Mouse (Mus musculus) spleen, postnatal 14 days (tissue): Measurements from ENCODE around the gene D430041D05Rik.
A peak's percentile ranks its signal among the peaks of the same experiment; 100 is the strongest.

ENCODE experiments used
- DNase-seq, 2 experiments: peaks; one replicate each; pipeline ENCODE4 v3.0.0; 2021 to 2022; ENCODE audit warnings: low spot score in 2 of 2

D430041D05Rik gene

DNA sequence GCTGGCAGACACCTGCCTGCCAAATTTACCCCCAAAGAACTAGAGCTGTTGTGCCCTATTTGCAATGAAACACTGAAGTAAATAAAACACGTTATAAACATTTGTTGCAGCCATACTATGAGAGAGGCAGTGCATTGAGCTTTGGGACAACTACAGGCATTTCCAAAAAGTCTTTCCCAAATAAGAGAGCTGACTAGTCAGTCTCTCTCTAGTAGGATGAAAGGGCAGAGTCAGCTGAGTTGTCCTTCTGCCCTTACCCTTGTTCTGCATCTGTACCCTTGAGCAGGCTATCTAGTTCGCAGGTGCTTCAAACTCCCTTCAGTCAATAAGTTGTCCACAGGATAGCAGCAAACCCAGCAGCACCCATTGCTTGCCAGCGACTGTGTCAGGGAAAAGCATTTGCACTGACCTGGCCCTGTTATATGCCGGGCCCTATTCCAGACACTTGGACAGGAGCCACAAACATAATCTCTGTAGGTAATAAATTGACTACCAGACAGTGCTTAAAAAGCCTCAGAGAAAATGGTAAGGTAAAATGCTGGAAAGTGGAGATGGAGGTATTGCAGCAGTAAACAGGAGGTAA is at the start of gene D430041D05Rik:
D430041D05Rik (minus strand) TSS at position 51 of the 583 bp plus-strand sequence.
- DNase-seq: no peak

DNA sequence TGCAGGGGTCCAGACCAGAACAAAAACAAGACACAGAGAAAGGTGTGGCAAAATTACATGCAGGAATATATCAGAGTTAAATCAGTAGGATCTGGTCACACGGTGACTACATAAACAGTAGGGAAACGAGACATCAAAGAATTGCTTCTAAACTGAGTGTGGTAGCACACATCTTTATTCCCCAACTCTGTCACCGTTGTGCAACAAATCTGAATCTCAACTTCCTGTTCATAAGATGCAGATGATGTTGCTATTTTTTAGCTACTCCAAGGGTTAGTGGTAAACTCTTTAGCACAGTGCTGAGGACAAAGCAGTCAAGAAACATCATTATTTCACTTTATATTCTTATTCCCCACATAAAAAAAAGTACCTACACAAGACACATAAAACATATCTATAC is 49.2 kb upstream of the D430041D05Rik start:
- no peak for DNase-seq

DNA sequence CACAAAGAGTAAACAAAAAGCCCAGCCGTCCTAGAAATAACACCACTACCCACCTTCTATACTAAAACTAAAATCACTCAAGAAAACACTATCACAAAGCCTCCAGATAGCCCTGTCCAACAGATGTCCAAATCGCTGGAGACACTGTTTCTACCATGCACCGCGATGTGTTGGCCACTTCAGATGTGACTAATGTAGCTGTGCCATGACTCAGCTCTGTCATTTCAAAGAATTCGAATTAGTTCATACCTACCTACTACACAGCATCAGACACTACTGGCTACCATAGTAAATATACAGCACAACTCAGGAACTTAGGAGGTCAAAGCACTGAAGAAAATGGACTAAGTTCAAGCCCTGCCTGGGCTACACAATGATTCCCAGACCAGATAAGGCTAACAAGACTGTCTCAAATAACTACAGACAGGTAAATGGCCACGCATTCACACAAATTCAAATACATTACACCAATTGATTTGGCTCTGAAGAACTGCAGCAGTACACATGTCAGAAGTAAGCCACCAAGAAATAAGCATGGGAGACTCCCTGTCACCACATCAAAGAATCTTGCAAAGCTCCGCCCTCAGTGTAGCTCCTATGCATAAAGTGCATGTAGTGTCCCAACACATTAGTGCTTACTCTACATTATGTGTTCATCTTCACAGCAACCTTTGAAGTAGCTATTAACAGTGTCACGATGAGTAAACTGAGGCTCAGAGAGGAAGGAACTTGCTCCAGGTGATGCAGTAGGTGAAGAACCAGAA is 47.9 kb upstream of the D430041D05Rik start:
- no peak for DNase-seq

DNA sequence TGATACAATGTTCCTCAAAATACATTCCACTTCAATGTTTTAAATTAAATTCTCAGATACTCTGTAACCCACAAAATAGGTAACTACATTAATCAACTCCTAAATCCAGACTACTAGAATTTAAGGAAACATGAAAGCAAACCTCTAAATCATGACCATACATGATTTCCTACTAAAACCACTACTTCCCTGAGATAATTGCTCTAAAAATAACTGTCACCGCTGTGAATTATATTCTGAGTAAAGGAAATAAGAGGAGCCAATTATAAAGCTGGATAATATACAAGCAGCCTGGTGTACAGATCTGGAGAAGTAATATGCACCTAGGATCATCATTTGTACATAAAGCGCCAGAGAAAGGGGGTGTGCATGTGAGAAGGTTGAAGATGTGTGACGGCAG is 46.3 kb upstream of the D430041D05Rik start:
- no peak for DNase-seq

DNA sequence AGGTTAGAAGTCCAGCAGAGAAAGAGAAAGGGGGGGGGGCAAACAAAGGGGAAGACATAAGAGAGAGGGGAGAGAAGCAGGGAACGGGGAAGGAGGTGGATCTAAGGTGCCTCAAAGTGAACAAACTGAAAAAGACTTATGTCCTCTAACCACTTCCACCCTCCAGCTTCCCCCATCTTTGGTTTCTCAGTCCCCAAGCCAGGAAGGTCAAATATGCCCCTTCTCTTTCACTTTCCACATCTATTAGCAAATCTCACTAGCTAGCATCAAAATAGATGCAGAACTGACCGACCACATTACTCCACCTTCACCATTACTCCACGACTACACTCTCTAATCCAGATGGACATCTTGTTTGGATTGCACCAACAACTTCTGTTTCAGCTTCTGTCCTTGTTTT is 39.9 kb upstream of the D430041D05Rik start:
- DNase-seq: no peak

DNA sequence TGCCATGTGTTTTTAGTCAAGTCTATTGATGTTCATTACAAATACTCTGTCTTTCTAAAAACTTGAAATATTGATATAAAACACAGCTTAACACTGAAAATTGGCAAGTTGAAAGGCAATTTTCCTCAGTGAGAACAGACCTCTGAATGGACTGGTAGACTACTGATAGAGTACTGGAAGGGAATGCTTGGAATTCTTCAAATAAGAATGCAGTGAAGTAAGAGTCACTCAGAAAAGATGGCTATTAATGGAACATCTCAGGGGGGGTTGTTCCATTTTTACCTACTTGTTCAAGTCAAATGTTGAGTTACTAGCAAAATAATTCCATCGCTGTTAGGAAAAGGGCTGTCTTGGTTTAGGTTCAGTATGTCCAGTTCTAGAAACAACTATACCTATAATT is 38.4 kb upstream of the D430041D05Rik start:
- DNase-seq: no peak

DNA sequence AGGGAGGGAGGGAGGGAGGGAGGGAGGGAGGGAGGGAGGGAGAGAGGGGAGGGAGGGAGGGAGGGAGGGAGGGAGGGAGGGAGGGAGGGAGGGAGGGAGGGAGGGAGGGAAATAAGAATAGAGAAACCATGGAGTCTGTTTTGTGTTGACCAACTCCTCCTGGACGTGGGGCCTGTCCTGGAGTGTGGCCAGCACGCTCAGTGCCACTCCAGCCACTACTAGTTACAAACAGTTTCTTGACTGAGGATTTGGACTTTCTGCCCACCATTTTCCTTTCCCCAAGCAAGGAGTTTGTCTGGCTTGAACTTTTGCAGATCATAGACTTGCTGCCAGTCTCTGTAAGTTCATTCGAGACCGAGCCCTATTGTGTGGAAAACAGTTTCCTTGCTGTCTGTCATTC is 37.4 kb upstream of the D430041D05Rik start:
- no peak for DNase-seq

DNA sequence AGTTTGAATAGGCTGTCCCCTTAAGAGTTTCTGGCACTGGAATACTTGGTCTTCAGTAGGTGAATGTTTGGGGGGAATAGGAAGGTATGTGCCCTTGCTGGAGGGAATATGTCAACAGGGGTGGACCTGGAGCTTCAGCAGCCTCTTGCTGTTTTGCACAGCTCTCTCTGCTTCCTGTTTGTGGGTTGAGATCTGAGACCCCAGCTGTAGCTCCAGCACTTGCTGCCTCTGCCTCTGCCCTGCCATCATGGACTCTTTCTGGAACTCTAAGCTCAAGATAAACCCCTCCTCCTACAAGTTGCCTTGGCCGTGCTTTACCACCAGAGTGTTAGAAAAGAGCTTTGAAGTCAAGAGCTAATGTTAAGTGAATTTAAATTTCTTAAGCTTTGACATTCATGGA is 35.2 kb upstream of the D430041D05Rik start:
- DNase-seq: no peak

DNA sequence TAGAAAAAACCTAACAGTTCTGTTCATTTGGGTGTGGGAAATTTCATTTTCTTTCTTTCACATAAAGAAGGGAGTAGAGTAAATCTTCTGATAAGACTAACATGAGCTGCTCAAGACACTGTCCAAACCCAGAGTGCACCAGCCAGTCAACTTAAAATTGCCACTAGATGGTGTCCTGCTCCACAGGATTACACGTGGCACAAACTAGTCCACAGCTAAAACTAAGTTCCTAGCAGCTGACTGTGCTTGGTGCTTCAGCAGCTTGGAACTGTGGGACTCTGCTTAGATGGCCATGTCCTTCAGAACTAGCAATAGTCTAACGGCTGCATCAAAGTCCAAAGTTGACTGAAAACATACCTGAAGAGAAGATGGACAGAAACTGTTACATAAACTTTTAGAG is 34.0 kb upstream of the D430041D05Rik start:
- DNase-seq: peak in 1 of 2 experiments; percentile 20

DNA sequence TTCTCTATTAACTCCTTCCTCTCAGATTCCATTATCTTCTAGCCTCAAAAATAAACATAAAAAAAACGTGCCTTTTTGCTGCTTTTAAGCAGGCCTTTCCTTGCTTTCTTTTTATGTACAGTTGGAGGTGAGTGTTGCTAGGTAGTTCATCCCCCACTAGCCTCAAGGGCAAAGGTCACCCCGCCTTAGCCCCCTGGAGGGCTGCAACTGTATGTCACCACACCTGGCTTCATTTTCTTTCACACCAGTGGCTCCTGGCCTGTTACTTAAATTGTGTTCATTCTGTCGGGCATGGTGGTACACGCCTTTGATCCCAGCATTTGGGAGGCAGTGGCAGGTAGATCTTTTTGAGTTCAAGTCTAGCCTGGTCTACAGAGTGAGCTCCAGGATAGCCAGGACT is 31.5 kb upstream of the D430041D05Rik start:
- no peak for DNase-seq

DNA sequence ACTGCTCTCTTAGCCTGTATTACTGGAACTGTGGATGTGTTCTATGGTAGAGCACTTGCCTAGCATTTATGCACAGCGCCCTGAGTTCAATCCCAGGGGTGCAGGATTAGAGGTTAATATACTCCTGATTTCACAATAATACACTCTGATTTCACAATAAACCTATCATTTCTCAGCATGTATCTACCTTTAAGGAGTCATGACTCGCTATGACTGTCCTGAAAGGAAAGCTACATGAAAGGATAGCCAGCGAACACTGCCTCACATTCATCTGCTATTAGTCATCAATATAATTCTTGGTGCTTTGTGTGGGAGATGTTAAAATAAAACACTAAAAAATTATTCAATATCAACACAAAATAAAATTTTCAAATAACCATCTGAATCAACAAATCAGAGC is 25.4 kb upstream of the D430041D05Rik start:
- no peak for DNase-seq

DNA sequence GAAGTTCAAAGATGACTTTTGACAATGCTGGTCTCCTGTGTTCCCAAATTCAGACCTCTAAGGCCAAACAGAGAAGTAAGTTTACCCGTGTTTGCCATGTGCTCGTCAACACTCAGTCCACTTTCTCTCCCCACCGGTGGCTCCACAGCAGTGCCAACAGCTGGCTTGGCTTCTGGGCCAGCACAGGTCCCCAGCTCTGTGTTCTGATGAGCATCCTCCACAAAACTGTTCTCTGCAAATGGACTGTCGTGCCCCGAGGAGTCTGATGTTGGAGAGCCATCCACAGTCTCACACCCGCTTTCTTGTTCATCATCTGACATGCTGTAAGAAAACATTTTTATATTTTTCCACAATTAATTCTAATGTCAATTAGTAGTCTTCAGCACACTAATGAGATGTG is 20.3 kb upstream of the D430041D05Rik start:
- no peak for DNase-seq

DNA sequence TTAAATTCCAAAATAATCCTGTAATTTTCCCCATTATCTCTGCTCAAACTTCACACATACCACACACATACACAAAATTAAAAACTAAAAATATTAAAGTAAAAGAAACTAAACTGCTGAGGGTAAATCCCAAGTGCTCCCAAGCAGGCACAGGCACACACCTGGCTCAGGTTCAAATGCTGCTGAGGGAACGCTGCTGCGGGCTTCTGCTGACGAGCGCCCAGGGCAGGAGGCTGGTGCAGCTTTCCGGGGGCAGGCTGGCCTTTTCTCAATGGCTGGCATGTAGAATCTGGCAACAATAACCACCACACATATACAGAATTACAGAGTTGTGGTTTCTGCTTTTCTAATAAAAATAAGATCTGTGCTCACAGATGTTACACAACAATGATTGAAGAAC is 19.8 kb upstream of the D430041D05Rik start:
- DNase-seq: no peak

DNA sequence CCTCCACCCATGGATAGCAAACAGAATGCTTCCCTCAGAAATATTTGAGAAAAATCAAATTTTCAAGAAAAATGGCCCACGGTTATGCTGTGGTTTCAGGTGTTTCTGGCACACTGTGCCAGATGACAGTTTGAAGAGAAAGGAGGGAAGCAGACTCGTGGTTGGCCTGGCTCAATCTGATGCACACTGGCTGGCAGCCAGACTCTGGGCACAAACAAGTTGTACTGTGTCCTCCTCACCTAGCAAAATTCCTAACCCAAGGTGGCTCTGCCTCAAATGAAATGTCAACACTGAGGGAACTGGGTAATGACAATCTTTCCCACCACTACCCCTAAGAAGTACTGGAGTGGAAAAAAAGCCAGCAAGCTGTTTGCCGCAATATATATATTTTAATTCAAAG is 15.3 kb upstream of the D430041D05Rik start:
- DNase-seq: no peak

DNA sequence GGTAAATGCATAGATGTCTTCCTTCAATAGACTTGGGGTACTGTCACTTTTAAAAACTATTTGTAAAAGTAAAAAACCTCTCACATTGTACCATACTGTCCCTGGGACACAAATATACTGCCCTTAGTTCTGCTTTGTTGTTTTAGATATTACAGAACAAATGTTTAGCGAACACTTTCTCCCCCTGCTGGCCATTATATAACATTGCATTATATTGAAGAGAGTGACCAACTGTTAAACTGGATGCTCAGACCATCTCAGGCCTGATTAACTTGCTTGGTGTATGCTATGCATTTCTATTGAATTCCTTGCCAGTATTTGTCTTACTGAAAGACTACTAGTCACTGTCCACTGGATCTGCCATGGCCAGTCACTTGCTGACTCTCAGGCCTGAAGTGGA is 11.4 kb upstream of the D430041D05Rik start:
- DNase-seq: no peak

DNA sequence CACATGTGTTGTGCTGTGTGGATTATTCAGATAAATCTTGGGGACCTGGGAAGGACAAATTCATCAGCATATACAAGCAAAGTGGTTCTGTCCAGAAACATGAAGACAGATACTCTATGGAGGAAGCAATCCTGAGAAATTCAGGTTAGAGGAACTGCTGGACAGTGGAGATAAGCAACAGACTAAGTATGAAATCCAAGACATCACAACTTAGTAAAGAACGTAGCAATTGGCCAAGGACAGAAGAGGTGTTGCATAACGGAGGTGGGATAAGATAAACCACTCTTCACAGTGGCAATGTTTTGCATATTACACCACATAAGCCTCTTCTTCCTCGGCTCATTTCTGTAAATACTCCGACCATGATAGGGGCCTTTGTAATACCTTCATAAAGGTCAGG is 10.0 kb upstream of the D430041D05Rik start:
- no peak for DNase-seq

DNA sequence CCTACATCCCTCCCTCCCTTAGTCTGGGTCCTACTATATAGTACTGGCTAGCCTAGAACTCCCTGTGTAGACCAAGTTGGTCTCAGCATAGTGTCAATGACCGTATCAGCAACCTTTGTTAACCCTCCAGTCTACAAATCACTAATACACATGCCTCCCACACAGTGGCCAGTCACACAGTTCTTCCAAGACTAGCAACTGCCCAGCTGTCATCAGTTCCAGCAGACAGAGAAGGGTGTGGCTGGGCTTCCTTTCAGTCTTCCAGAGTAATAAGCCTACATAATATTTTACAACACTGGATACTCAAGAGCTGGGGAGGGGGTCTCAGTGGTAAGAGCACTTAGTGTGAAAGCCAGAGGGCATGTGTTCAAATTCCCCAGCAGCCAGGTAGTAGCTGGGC is 9.2 kb upstream of the D430041D05Rik start:
- DNase-seq: no peak

DNA sequence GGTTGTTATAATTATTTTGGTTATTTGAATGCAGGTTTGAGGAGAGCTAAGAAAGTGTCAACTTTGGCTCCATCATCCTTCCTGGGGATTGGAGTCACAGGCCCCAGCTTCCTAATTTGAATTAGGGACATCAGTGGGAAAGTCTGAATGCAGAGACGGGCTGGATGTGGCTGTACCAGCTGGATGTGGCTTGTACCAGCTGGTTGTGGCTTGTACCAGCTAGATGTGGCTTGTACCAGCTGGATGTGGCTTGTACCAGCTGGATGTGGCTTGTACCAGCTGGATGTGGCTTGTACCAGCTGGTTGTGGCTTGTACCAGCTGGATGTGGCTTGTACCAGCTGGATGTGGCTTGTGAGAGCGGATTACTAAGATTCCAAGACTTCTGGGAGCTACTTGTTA is 8.6 kb upstream of the D430041D05Rik start:
- DNase-seq: no peak

DNA sequence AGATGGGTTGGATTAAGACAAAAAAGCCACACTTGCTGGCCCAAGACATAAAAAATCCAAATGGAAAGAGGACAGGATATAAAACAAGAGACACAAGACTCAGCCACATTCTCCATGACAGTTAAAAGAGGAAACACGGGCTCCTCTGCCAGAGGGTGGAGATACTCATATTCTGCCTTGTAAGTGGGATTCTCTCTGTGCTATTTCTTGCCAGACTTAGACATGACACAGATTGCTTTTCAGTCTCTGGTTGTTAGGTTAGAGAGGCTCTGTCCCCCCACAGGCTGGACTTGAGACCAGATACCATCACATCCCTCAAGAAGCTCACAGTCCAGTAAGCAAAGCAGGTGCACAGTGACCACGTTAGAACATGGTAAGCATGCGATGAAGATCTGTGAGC is 2.2 kb upstream of the D430041D05Rik start:
- no peak for DNase-seq

DNA sequence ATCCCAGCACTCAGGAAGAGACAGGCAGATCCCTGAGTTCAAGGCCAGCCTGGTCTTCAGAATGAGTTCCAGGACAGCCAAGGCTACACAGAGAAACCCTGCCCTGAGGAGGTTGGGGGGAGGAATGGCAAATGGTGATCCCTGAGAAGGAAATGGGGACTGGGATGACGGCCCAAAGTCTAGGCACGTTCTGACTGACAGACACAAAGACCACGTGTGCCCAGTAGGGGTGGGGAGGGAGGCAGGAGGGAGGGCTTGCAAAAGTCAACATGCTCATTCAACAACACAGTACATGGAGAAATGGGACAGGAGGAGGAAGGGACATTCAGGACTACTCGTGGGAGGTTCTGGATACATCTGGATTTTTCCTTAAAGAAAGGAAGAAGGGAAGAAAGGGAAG is 1.7 kb upstream of the D430041D05Rik start:
- no peak for DNase-seq

DNA sequence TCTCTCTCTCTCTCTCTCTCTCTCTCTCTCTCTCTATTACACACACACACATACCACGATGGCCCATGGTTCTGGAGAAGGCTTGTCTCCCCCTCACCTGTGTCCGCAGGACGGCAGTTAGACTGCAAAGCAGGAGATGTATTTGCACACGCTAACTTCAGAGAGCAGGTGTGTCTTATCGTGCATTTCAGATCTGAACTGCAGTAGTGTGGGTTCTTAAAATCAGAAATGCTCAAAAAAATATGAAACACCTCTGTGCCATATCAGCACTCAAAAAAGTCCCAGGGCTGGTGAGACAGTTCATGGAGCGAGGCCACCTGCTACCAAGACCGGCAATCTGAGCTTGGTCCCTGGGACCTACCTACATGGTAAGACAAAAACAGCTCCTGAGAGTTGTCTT is 993 bp upstream of the D430041D05Rik start:
- DNase-seq: no peak

DNA sequence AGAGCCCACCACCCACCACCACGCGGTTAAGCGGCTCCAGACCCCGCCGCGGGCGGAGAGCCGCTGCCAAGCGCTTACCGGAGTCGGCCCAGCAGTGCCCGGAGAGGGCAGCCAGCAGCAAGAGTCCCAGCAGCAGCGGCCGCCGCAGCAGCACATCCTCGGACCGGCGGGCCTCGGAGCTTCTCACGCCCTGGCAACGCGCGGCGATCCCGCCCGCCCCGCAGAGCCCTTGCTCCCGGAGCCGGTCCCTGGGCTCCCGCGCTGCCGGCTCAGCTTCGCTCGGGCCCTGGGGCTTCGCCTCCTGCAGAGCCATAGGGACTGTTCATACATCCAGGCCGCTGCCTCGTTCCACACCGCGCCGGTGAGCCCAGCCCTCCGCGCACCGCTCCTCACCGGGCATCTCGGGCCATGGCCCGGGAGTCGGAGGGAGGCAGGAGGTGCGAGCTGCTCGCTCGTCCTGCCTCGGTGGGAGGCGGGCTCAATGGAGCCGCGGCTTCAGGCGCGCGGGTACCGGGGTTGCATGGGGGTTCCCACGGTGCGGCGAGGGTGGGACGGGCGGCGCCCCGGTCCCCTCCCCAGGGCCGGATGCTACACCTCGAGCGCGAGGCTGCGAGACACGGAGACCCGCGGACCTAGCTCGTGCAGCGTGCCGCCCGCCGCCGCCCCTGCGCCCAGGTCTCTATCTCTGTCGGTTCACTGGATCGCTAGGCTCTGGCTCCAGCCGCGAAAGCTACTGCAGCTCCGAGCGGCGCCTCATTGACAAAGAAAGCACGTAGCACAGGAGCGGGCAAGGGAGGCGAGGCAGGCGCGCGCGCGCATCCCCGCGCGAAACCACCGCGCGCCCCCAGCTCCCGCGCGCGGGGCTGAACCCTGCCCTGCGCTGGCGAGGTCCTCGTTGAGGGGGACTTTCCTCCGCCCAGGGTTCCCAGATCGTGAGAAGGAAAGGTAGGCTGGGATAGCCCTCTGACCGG is 677 bp downstream of the D430041D05Rik start:
- no peak for DNase-seq

DNA sequence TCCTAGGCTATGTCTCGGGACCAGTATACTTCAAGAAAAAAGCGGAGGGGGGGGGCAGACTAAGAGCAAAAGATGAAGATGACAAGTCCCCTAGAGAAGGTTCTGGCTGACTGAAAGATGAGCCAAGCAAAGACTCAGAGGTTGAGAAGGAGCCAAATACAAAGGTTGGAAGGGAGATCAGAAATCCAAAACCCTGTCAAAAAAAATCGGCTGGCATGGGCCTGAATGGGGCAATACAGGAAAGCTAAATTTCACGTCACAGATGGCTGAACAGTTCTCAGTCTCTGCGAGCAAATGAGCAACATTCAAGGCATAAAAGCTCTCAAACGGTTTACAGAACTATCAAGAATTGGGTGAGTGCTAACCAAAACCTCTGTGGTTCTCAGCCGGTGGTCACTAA is 2.5 kb downstream of the D430041D05Rik start:
- no peak for DNase-seq
